Mouse (Mus musculus) gastrocnemius, postnatal 14 days (tissue): Measurements from ENCODE around the gene Olfr697. TPM values are rescaled to one million over a fixed set of nuclear protein-coding genes. Genes with fewer than 3 reads are reported as not detected.
"Not testable (repeated sequence)": the region's sequence is repeated elsewhere in the genome, so short reads cannot be mapped to it uniquely, and the experiment has no call there.

Experiments used
- DNase-seq: peaks from one replicate; pipeline ENCODE4 v3.0.0; 2021; ENCODE audit warnings: mixed read lengths
- intact Hi-C: fragments of 180-260 bp; cut with DNase I; formaldehyde crosslinking; loops from one replicate; pipeline ENCODE4 v1.15.1; 2025; ENCODE audit warnings: low total_unique reads
- long read RNA-seq, 2 experiments: library from polyadenylated mRNA; stranded (forward); transcript quantifications; one replicate each; pipeline ENCODE4 v2.0.0; 2021
- total RNA-seq, 2 experiments: library from RNA; stranded (reverse); gene quantifications; 2 replicates each; pipeline ENCODE4 v1.2.3; 2021

Gene Olfr697
- not detected for total RNA-seq
- long read RNA-seq, experiment 1 = 0 reads
- long read RNA-seq, experiment 2 = 0 reads

DNA sequence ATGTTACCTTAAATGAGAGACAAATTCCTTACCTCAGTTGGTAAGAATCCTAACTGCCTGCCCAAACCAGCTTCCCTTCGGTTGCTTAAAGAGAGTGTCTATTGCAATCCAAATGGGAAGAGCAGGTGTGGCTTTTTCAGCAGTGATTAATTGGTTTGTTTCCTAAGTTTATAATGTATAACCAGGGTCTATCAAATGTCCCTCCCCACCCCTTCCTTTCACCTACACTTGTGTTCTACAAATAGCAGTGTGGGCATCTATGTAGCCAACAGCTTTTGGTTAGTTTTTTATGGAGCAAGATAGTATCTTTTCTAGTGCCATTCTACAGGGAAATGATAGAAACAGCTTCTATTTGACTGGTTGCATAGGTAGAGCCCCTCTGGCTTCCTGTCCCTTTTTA lies at the start of gene Olfr697:
Olfr697 (minus strand) TSS at position 101 of the 400 bp plus-strand sequence.
- DNase-seq = no peak
- intact Hi-C loops = no loop called here

DNA sequence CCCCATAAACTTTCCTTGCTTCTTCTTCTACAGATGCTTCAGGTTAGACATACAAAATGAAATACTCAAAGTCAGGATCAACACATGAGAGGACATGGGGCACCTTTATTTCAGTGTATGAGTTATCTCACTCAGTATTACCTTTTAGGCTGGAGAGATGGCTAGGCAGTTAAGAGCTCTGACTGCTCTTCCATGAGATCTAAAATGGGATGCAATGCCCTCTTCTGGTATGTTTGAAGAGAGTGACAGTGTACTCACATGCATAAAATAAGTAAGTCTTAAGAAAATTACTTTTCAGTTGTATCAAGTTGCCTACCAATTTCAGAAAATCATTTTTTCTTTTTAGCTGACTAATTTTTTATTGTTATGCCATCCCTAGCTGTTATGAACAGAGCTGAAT lies 46.1 kb upstream of the Olfr697 start:
- intact Hi-C loops = no loop called here
- no peak for DNase-seq

DNA sequence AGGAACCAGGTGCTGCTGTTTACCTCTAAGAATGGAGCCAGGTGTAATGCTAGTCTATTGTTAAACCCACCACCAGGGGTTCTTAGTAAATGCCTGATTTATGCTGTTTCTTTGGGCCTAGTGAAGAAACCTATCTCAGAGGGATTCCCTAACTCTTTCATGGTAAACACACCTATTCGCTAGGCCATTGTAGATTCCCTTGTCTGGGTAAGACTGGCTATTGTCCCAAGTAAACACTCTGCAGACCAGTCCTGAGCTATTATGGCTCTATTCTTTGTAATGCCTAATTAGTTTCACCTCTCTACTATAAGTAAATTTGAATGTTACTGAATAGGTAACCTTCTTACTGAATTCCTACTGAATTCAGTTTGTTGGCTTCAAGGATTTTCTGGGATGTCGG lies 18.8 kb upstream of the Olfr697 start:
- DNase-seq, intact Hi-C loops: not testable (repeated sequence)

DNA sequence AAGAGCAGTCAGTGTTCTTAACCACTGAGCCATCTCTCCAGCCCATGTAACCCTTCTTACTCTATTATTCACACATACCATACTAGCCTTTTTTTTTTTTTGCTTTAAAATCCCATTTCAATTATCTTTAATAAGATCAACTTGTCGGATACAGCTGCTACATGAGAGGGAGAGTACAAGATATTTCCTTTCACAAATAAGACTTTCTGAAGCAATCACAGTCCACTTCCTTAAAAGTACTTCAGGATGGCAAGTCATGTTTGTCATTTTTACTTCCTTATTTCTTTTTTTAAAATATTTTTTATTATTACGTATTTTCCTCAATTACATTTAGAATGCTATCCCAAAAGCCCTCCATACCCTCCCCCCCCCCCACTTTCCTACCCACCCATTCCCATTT lies 16.6 kb upstream of the Olfr697 start:
- no peak for DNase-seq
- intact Hi-C loops = no loop called here

DNA sequence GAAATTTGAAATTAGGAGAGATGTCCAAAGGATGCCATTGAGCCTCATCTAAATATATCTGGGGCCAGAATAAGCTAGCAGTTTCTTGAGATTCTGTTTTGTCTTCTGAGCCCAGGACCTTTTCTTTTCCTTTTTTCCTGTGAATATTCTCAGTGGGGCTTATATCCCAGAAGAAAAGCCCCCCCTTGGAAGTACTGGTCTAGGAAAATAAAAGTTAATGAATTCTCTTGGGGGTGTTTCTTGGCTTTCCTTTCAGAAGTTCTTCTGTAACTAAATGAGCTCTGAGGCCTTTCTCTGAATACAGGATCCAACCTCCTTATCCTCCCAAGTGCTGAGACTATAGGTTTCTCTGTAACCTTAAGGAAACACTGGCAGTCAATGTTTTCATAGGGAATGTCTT lies 13.1 kb upstream of the Olfr697 start, which contains the start of gene Olfr698:
Olfr698 (minus strand) TSS at position 101 of the 400 bp plus-strand sequence.
- no peak for DNase-seq
- intact Hi-C loops = no loop called here

DNA sequence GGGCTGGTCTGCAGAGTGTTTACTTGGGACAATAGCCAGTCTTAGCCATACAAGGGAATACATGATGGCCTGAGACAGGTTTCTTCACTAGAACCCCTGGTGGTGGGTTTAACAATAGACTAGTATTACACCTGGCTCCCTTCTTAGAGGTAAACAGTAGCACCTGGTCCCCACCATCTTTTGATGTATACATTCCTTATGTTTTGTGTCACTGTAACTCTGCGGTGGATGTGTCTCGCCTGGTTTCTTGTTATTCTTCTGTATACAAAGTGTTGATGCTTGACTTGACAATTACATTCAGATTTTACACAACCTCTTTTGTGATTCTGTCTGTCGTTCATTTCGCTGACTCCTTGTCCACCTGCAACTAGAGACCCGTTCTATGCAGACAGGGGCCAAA lies 3.6 kb upstream of the Olfr697 start:
- intact Hi-C loops = no loop called here
- DNase-seq = no peak

DNA sequence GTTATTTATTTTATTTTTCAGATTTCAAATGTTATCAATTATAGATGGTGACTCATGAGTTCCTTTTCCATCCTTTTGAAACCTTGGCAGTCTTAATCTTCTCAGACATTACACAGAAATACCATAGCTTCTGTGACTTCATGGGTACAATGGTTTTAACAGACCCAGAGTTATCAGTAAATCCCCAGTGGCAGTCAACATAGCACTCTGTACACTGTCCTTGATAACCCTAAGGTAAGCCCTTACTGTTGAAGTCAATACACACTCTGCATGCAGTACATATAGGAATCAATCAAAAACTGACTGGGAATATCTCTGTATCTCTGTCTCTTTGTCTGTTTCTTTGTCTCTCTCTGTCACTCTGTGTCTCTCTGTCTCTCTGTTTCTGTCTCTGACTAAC lies 5.2 kb downstream of the Olfr697 start:
- intact Hi-C loops = no loop called here
- no peak for DNase-seq

DNA sequence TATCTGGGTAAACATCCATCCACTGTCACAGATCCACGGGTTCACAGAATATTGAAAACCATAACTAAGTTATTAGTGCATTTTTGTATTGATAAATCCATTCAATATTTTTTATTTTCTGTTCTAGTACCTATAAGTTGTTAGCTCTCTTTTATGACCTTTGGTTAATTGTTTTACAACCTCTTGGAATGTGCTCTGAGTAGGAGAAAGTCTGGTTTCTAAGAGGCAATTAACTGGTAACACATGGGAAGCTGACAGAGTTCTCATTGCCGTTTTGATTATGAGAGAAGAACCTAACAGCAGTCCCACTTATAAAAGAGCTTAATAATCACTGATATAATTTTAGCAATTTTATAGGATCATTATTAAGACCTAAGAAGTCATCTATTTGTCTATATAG lies 8.5 kb downstream of the Olfr697 start:
- no peak for DNase-seq
- intact Hi-C loops = no loop called here

DNA sequence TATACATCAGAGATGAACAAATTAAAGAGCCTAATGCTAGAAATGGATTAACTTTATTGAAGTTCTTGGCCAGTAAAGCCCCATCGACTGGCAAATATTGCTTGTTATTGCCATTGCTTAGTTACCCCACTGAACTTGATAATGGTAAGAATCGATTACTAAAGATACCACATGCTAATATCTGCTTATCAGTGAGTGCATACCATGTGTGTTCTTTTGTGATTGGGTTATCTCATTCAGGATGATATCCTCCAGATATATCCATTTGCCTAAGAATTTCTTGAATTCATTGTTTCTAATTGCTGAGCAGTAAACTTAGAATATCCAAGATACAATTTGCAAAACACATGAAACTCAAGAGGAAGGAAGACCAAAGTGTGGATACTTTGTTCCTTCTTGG lies 16.6 kb downstream of the Olfr697 start:
- DNase-seq, intact Hi-C loops: not testable (repeated sequence)

DNA sequence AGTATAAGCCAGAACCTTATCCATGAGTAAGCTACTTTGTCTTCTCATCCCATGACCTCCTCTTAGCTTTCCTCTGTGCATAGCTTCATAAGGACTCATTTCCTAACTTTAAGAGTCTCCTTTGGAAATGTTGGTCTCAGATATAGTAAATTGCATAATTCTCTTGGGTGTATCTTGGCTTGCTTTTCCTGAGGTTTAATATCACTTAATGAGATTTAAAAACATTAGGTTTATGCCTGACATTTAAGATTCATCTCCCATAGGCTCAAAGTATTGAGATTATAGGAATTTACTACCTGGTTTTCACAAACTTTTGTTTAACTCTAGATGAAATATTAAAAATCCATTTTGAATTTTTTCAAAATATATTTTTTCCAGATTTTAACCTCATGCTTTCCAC lies 25.9 kb downstream of the Olfr697 start, which contains the start of gene Olfr695:
Olfr695 (minus strand) TSS at position 101 of the 400 bp plus-strand sequence.
- no peak for DNase-seq
- intact Hi-C loops = no loop called here

DNA sequence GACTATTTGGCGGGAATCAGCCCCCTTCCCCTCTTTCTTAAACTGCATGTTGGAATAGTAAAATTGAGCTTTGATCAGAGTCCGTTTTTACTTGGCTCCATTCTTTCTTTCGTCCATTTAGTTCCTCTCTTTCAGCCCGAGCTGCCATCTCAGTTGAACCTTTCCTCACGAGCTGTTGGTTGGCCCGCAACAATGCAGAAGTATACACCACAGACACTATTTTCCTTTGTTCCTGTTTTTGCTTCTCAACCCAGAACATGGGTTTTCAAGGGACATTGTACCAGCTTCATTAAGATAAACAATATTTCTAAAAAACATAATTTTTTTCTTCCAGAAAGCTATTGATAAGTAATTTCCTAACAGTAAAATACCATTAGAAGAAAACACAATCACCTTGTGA lies 30.8 kb downstream of the Olfr697 start:
- intact Hi-C loops = no loop called here
- DNase-seq = no peak

DNA sequence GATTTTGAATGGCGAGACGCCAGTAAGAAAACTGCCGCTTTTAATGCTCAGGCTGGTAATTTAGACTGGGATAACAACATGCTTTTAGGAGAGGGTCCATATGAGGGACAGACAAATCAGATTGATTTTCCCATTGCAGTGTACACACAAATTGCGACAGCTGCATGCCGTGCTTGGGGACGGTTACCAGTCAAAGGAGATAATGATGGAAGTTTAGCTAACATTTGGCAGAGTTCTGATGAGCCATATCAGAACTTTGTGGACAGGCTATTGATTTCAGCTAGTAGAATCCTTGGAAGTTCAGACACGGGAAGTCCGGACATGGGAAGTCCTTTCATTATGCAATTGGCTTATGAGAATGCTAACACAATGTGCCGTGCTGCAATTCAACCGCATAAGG lies 34.5 kb downstream of the Olfr697 start:
- intact Hi-C loops, DNase-seq: not testable (repeated sequence)

DNA sequence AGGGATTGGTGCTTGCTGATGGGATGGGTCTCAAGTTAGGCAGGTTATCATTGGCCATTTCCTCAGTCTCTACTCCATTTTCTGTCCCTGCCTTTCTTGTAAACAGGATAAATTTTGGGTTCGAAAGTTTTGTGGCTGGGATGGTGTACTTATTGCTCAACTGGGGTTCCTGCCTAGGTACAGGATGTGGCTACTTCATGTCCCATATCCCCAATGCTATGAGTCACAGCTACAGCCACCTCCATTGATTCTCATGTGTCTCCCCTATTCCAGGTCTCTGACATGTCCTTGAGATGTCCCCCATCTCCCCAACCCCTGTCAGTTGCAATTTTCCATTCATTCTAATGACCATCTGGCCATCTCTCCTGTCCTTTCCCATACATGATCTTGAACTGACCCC lies 45.4 kb downstream of the Olfr697 start:
- intact Hi-C loops = no loop called here
- no peak for DNase-seq

DNA sequence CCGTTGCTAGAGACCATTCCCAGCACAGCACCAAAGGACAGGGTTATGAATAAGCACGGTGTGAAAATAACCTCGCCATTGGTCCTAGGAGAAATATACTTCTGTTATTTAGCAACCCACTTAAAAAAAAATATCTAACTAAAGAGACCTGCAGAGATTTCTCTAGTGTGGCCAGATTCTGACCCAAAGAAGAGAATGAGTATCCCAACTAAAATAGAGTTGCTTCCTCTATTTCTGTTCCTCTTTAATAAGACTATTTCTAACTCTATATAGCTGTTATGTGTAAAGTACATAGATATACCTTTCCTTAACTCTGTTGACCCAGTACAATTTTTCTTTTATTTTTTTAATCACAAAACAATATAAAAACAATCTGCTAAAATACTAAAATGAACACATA lies 49.3 kb downstream of the Olfr697 start:
- intact Hi-C loops = no loop called here

DNA sequence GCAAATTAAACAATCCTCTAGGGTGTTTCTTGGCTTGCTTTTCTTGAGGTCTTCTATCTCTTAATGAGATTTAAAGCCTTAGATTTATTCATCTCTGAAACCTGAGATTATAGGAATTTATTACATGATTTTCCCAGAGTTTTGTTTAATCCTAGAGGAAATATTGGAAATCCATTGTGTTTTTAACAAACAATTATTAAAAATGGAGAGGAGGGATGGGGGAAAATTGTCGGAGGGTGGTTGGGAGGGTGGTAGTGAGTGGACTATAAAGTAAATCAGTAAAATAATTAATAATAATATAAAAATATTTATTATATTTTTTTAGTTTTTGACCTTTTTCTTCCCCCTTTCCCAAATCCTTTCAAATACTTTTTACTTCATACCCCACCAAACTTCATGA lies 50.5 kb downstream of the Olfr697 start, which contains the start of gene Olfr694:
Olfr694 (minus strand) TSS at position 101 of the 400 bp plus-strand sequence.
- no peak for DNase-seq
- intact Hi-C loops = no loop called here

More for the DNA sequence above, 49.3 kb downstream of the Olfr697 start:
- DNase-seq = no peak

Other genes starting within 250 kb of the Olfr697 start
- gene Olfr693, start 61.9 kb downstream of the Olfr697 start, total RNA-seq = not detected
- gene Olfr694, start 50.6 kb downstream of the Olfr697 start, total RNA-seq = not detected
- gene Olfr695, start 26.0 kb downstream of the Olfr697 start, total RNA-seq = not detected
- not detected for gene Olfr698, start 13.0 kb upstream of the Olfr697 start, total RNA-seq
- gene Olfr699, start 50.8 kb upstream of the Olfr697 start, total RNA-seq = not detected
- not detected for gene Olfr700, start 66.4 kb upstream of the Olfr697 start, total RNA-seq
- gene Olfr701, start 71.7 kb upstream of the Olfr697 start, total RNA-seq = not detected
- gene Olfr702, start 91.5 kb upstream of the Olfr697 start, total RNA-seq = not detected
- not detected for gene Olfr703, start 100.9 kb upstream of the Olfr697 start, total RNA-seq
- gene Olfr704, start 120.7 kb upstream of the Olfr697 start, total RNA-seq = not detected
- gene Olfr705, start 134.4 kb upstream of the Olfr697 start, total RNA-seq = not detected
- gene Olfr706, start 145.7 kb upstream of the Olfr697 start, total RNA-seq = not detected
- not detected for gene Olfr707, start 158.8 kb upstream of the Olfr697 start, total RNA-seq
- not detected for gene Olfr1532-ps1, start 165.6 kb upstream of the Olfr697 start, total RNA-seq
- gene Olfr709-ps1, start 189.8 kb upstream of the Olfr697 start, total RNA-seq = under 1 TPM in 1 of 2 experiments, not detected in 1; 0.04 TPM
- not detected for gene Olfr710, start 205.9 kb upstream of the Olfr697 start, total RNA-seq
- not detected for gene Olfr6, start 221.5 kb upstream of the Olfr697 start, total RNA-seq
- gene Olfr711, start 233.0 kb upstream of the Olfr697 start, total RNA-seq = not detected